Mouse (Mus musculus): Measurements from ENCODE around the gene Timm17b.

Timm17b gene

GRCm38 (mm10) chrX:7919601-7920383 lies 20.6 kb downstream of the Timm17b start, which contains the start of gene Pcsk1n:
Pcsk1n (plus strand) TSS chrX:7919822.
- in situ Hi-C loops (cut with MseI, MboI): loop anchor here (5.0 to 25.0 kb wide), 4 partner anchors 93 to 195 kb away; partner anchors contain the start of gene Glod5 (in 1 of the 2)

- in situ Hi-C loops (cut with MseI, MboI): loop anchor here in 1 of 2 experiments (5.0 to 25.0 kb wide), 2 partner anchors 90 to 190 kb away; no protein-coding TSS in a partner anchor
These were observed 22.9 kb downstream of the Timm17b start for GRCm38 (mm10) chrX:7922032-7922431.

GRCm38 (mm10) chrX:7926266-7926665 lies 27.1 kb downstream of the Timm17b start:
- in situ Hi-C loops (cut with MseI, MboI): no loop called here

- in situ Hi-C loops (cut with MseI, MboI): no loop called here
These were observed 28.0 kb downstream of the Timm17b start for GRCm38 (mm10) chrX:7927116-7927515.

- in situ Hi-C loops (cut with MseI, MboI): no loop called here
These were observed 29.2 kb downstream of the Timm17b start, which contains the start of gene Eras for GRCm38 (mm10) chrX:7928270-7928790. Eras (minus strand) TSS chrX:7928607.

GRCm38 (mm10) chrX:7936874-7937273 lies 37.7 kb downstream of the Timm17b start:
- in situ Hi-C loops (cut with MseI, MboI): no loop called here

GRCm38 (mm10) chrX:7937667-7938066 lies 38.5 kb downstream of the Timm17b start:
- in situ Hi-C loops (cut with MseI, MboI): no loop called here

GRCm38 (mm10) chrX:7945618-7946017 lies 46.5 kb downstream of the Timm17b start:
- in situ Hi-C loops (cut with MseI, MboI): no loop called here

- in situ Hi-C loops (cut with MseI, MboI): no loop called here
These were observed 48.1 kb downstream of the Timm17b start, which contains the start of gene Hdac6 for GRCm38 (mm10) chrX:7947108-7947899. Hdac6 (minus strand) TSS chrX:7947889.

- in situ Hi-C loops (cut with MseI, MboI): no loop called here
These were observed 48.8 kb downstream of the Timm17b start for GRCm38 (mm10) chrX:7947900-7948492.

- in situ Hi-C loops (cut with MseI, MboI): no loop called here
These were observed 50.9 kb downstream of the Timm17b start for GRCm38 (mm10) chrX:7950091-7950490.

All from mouse trophoblast stem cell (cell line).